Mouse (Mus musculus): ENCODE measurements at regions not wholly inside any gene's neighbourhood (a gene's known extent, or its start where the extent isn't known, plus 50 kb on each side); places are given as distances from the start of the nearest gene placed in this dataset.

GRCm38 (mm10) chr2:173405629-173406028 lies 116.8 kb upstream of the 1700021F07Rik start:
- TF ChIP-seq CTCF (conservative IDR thresholded peaks at IDR 0.05; ENCODE audit: low read length) (no peak), POU5F1 (IDR thresholded peaks at IDR 0.05; ENCODE audit: borderline replicate concordance, low read length) (no peak), NANOG (IDR thresholded peaks at IDR 0.05; ENCODE audit: borderline replicate concordance, low read length) (no peak)

Data from E14TG2a.4 (cell line).